Mouse (Mus musculus) pancreas, adult 10 weeks (tissue): ENCODE measurements around the gene Gm45623. TPM values are rescaled to one million over a fixed set of nuclear protein-coding genes. Genes with fewer than 3 reads are reported as not detected.

Experiments used
- polyA plus RNA-seq: library from polyadenylated mRNA; stranded (reverse); fragments of 350-450 nt; fragmentation: Illumina TruSeq; extraction: RNeasy Lipid Tissue Mini Kit (QIAGEN cat#74804); gene quantifications from one replicate; pipeline ENCODE4 v1.2.3, GENCODE M21; 2015; ENCODE audit warnings: low read depth, low replicate concordance; ENCODE audit not compliant: insufficient read depth

The Gm45623 gene
- 3.1 TPM for polyA plus RNA-seq

GRCm38 (mm10) chr13:56753192-56753951, at the start of gene Gm45623:
Gm45623 (minus strand) TSS chr13:56753827.

GRCm38 (mm10) chr13:56702469-56703221, 51.0 kb downstream of the Gm45623 start, which contains the start of gene Smad5:
Smad5 (plus strand) TSS chr13:56703010.

Other genes starting within 250 kb of the Gm45623 start
- not detected for gene Fbxl21, start 231.4 kb downstream of the Gm45623 start, polyA plus RNA-seq
- not detected for gene Lect2, start 205.3 kb downstream of the Gm45623 start, polyA plus RNA-seq
- 12.8 TPM for gene Tgfbi, start 144.3 kb downstream of the Gm45623 start, polyA plus RNA-seq
- gene Smad5, start 50.8 kb downstream of the Gm45623 start, polyA plus RNA-seq, result 7.3 TPM
- gene Trpc7, start 142.2 kb upstream of the Gm45623 start, polyA plus RNA-seq, result not detected